Mouse (Mus musculus) forebrain, embryonic 14.5 days (tissue): ENCODE measurements around the gene Fam126a. TPM values are rescaled to one million over a fixed set of nuclear protein-coding genes. Genes with fewer than 3 reads are reported as not detected.

Source experiments
- ATAC-seq: fragments of 200-750 bp; cut with Nextera tagmentation; 2 replicates; pipeline ENCODE4 v1.8.0; 2017; ENCODE audit warnings: mild to moderate bottlenecking, moderate library complexity
- DNase-seq: peaks from one replicate; pipeline ENCODE4 v3.0.0-alpha.2; 2015; ENCODE audit warnings: low spot score
- H3K27ac ChIP-seq: fragments of 300-500 bp; sonication (generic); 2 replicates; pipeline ENCODE4 v1.5.1; 2014; ENCODE audit warnings: low read depth, mild to moderate bottlenecking, control low read depth, low read length, moderate library complexity
- H3K27me3 ChIP-seq: fragments of 300-500 bp; sonication (generic); replicated peaks from 2 replicates; pipeline ENCODE4 v1.6.1; 2014; ENCODE audit warnings: low read length, control low read depth, mixed read lengths; ENCODE audit not compliant: control insufficient read depth, insufficient read depth
- H3K36me3 ChIP-seq: fragments of 300-500 bp; sonication (generic); 2 replicates; pipeline ENCODE4 v1.6.1; 2014; ENCODE audit warnings: low read length, control low read depth; ENCODE audit not compliant: control insufficient read depth, insufficient read depth
- H3K4me1 ChIP-seq: fragments of 300-500 bp; sonication (generic); 2 replicates; pipeline ENCODE4 v1.6.1; 2014; ENCODE audit warnings: antibody characterized with exemption, low read length, control low read depth; ENCODE audit not compliant: control insufficient read depth, insufficient read depth
- H3K4me2 ChIP-seq: fragments of 300-500 bp; sonication (generic); 2 replicates; pipeline ENCODE4 v1.6.1; 2014; ENCODE audit warnings: mild to moderate bottlenecking, control low read depth, low read length
- H3K4me3 ChIP-seq: fragments of 300-500 bp; sonication (generic); 2 replicates; pipeline ENCODE4 v1.5.1; 2014; ENCODE audit warnings: low read depth, low read length, control low read depth
- H3K9ac ChIP-seq: fragments of 300-500 bp; sonication (generic); 2 replicates; pipeline ENCODE4 v1.6.1; 2014; ENCODE audit warnings: mild to moderate bottlenecking, low read length, control low read depth, moderate library complexity
- H3K9me3 ChIP-seq: fragments of 300-500 bp; sonication (generic); replicated peaks from 2 replicates; pipeline ENCODE4 v1.6.1; 2016; ENCODE audit warnings: low read length, control low read depth, mixed read lengths; ENCODE audit not compliant: control insufficient read depth
- WGBS: fragments of 180-500 bp; shearing (Covaris S2); extraction: QIAGEN DNeasy Blood & Tissue Kit; methylation state at CpG from one replicate; pipeline ENCODE4 v1.1.7; 2014; 5-methylcytosine and 5-hydroxymethylcytosine counted together
- polyA plus RNA-seq: library from polyadenylated mRNA; unstranded; fragments of >200 nt; fragmentation: Nextera tagmentation; extraction: Ambion mirVana; gene quantifications from 2 replicates; pipeline ENCODE4 v1.2.1, GENCODE M21; 2014

Fam126a gene
- polyA plus RNA-seq, 1 experiment from 2014 or later: 38.2 TPM

GRCm38 (mm10) chr5:24045998-24046631 lies 15.6 kb upstream of the Fam126a start:
- Histone ChIP-seq H3K27ac (peak overlapping the region; percentile 68; the same call in 1 of the 2 replicates), H3K36me3 (no peaks in the 10 kb centered on the region), H3K4me2 (no peak overlapping the region), H3K27me3 (no peaks in the 10 kb centered on the region), H3K4me1 (peaks cover 5% of the 10 kb centered on the region; the same call in 1 of the 2 replicates), H3K9me3 (no peaks in the 10 kb centered on the region), H3K4me3 (no peak overlapping the region), H3K9ac (no peak overlapping the region)
- WGBS: 26% methylated on average over 4 of the region's 4 CpGs
- DNase-seq (peak; percentile 89), ATAC-seq (peak; percentile 89)

- no peak for ATAC-seq
- Histone ChIP-seq H3K27ac (no peak overlapping the region), H3K27me3 (no peaks in the 10 kb centered on the region), H3K4me1 (peaks cover 5% of the 10 kb centered on the region; the same call in 1 of the 2 replicates), H3K4me3 (no peak overlapping the region), H3K36me3 (no peaks in the 10 kb centered on the region), H3K9ac (no peak overlapping the region), H3K4me2 (no peak overlapping the region), H3K9me3 (no peaks in the 10 kb centered on the region)
- DNase-seq: no peak
- 30% methylated on average over 1 of the region's 1 CpGs for WGBS
These were observed 13.9 kb upstream of the Fam126a start for GRCm38 (mm10) chr5:24044387-24044786.

DNA sequence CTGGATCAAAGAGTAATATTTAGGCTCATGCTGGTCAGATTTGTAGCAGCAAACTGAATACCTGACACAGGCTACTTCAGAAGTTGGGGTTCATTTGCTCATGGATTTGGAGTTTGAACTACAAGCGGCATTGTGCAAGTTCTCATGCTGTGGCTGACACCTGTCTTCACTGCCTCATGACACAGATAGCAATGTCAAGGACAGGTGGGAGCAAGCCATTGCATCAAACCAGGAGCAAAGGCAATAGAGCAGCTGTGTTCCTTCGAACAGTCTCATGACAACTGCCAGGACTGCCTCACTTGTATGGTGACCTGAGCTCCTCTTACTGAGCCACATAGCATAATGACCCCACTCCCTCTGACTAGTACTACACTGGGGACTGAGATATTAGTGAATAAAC lies 12.9 kb upstream of the Fam126a start:
- no peak for DNase-seq
- no peak overlapping the region for H3K4me2 ChIP-seq
- H3K27me3 ChIP-seq: no peaks in the 10 kb centered on the region
- ATAC-seq: no peak
- 96% methylated on average over 2 of the region's 2 CpGs for WGBS
- H3K9ac ChIP-seq: no peak overlapping the region
- no peak overlapping the region for H3K27ac ChIP-seq
- no peaks in the 10 kb centered on the region for H3K36me3 ChIP-seq
- H3K4me1 ChIP-seq: peaks cover 5% of the 10 kb centered on the region; the same call in 1 of the 2 replicates
- no peaks in the 10 kb centered on the region for H3K9me3 ChIP-seq
- H3K4me3 ChIP-seq: no peak overlapping the region

- no peak overlapping the region for H3K4me2 ChIP-seq
- no peak overlapping the region for H3K9ac ChIP-seq
- H3K27me3 ChIP-seq: no peaks in the 10 kb centered on the region
- H3K4me1 ChIP-seq: peaks cover under 1% of the 10 kb centered on the region; the same call in 1 of the 2 replicates
- H3K36me3 ChIP-seq: no peaks in the 10 kb centered on the region
- no peaks in the 10 kb centered on the region for H3K9me3 ChIP-seq
- 84% methylated on average over 4 of the region's 4 CpGs for WGBS
- no peak for ATAC-seq
- H3K27ac ChIP-seq: no peak overlapping the region
- no peak overlapping the region for H3K4me3 ChIP-seq
- no peak for DNase-seq
These were observed 10.9 kb upstream of the Fam126a start for GRCm38 (mm10) chr5:24041341-24041852.

DNA sequence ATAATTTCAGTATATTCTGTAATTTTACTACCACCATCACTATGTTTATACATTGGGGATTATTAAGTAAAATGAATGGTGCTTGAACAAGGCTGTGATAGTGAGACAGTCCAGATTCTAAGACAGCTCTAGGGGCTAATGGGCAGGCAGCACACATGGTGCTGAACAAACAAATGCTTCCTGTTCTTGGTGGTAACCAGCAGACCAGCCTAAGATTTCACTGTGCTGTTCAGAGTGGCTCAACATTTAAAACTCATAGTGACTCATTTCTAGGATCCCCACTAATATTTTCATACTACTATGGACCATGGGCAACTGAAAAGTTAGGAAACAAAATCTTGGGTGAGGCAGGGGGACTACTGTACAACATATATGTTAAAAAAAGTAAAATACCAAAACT lies 10.1 kb upstream of the Fam126a start:
- no peak overlapping the region for H3K4me2 ChIP-seq
- no peak for ATAC-seq
- H3K27me3 ChIP-seq: no peaks in the 10 kb centered on the region
- no peaks in the 10 kb centered on the region for H3K36me3 ChIP-seq
- H3K4me3 ChIP-seq: no peak overlapping the region
- H3K4me1 ChIP-seq: no peaks in the 10 kb centered on the region
- no peaks in the 10 kb centered on the region for H3K9me3 ChIP-seq
- no peak for DNase-seq
- no peak overlapping the region for H3K27ac ChIP-seq
- no peak overlapping the region for H3K9ac ChIP-seq

DNA sequence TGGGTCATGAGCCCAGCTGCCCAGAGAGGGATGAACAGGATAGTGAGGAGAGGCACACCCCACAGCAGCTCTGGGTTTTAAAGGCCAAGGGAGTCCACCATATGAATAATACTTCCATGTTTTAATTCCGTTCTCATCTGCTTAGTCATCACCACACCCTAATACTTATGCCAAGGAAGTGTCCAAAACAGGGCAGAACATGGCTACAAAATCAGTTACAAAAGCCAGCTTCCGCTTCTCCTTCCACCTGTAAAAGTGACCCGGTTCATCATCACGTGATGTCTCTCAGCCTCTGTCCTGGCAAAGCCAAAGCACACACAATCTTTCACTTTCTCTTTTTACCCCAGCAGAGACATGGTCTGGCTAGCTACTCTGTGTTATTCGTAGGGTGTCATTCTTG lies 8.9 kb upstream of the Fam126a start:
- 85% methylated on average over 5 of the region's 5 CpGs for WGBS
- no peak overlapping the region for H3K27ac ChIP-seq

DNA sequence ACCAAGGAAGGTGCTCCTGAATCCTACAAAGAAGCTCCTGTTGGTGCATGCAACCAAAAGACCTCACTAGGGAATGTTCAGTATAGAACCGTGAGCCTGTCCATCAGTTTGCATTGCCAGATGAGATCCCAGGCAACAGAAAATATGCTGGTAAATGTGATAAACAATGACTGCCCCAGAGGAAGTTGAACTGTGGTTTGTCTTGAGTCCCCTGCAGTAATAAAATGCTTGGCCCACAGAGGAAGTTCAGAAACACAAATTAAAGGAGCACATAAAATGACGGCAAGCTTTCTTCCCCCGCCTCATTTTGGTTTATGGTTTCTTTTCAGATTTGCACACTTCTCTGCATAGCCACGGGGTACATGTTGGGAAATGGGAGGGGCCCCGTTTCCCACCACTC lies 8.3 kb upstream of the Fam126a start:
- ATAC-seq: no peak
- no peak overlapping the region for H3K4me3 ChIP-seq
- WGBS: 73% methylated on average over 5 of the region's 5 CpGs

More for the DNA sequence above, 8.9 kb upstream of the Fam126a start:
- ATAC-seq (no peak), DNase-seq (no peak)
- H3K9ac ChIP-seq: no peak overlapping the region
- no peak overlapping the region for H3K4me2 ChIP-seq
- no peaks in the 10 kb centered on the region for H3K36me3 ChIP-seq
- H3K4me3 ChIP-seq: no peak overlapping the region
- H3K4me1 ChIP-seq: no peaks in the 10 kb centered on the region
- H3K27me3 ChIP-seq: no peaks in the 10 kb centered on the region
- no peaks in the 10 kb centered on the region for H3K9me3 ChIP-seq

DNA sequence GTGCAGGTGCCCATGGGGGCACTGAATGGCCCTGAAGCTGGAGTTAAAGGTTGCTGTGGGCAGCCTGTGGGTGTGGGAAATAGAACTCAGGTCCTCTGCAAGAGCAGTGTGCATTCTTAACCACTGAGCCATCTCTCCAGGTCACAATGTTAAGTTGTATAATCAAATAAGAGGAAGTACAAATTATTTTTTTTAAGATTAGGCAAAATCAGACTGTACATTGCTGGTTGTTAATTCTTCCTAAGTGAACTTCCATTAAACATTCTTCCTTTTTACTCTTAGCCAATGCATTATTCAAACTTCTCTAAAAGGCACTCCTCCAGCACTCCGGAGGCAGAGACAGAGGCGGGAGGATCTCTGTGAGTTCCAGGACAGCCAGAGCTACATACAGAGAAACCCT lies 7.7 kb upstream of the Fam126a start:
- ATAC-seq (no peak), DNase-seq (no peak)
- Histone ChIP-seq H3K27ac (no peak overlapping the region), H3K4me2 (no peak overlapping the region), H3K4me1 (no peaks in the 10 kb centered on the region), H3K27me3 (no peaks in the 10 kb centered on the region), H3K9me3 (no peaks in the 10 kb centered on the region), H3K9ac (no peak overlapping the region), H3K4me3 (no peak overlapping the region), H3K36me3 (no peaks in the 10 kb centered on the region)
- 86% methylated on average over 2 of the region's 2 CpGs for WGBS

More for the DNA sequence above, 8.3 kb upstream of the Fam126a start:
- Histone ChIP-seq H3K27me3 (no peaks in the 10 kb centered on the region), H3K4me1 (no peaks in the 10 kb centered on the region), H3K9me3 (no peaks in the 10 kb centered on the region), H3K36me3 (no peaks in the 10 kb centered on the region), H3K4me2 (no peak overlapping the region), H3K9ac (no peak overlapping the region), H3K27ac (no peak overlapping the region)
- no peak for DNase-seq

DNA sequence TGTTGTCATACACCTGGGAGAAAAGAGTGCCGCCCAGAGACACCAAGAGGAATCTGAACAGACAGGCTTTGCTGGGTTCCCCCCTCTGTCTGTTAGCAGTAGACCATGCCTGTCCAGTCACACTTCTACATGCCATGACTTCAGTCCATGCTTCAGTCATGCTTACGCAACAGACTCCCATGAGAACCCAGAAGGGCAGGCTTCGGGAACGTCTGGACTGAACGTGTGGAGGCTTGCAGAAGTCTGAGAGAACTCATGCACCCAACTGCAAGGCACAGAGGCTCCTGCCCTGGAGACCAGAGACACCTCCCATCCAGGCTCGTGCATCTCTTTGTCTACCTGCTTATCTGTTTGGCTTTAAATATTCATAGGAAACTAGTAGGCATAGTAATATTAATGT lies 6.2 kb upstream of the Fam126a start:
- 88% methylated on average over 6 of the region's 6 CpGs for WGBS
- Histone ChIP-seq H3K4me1 (no peaks in the 10 kb centered on the region), H3K36me3 (no peaks in the 10 kb centered on the region), H3K4me3 (no peak overlapping the region), H3K27me3 (no peaks in the 10 kb centered on the region), H3K27ac (no peak overlapping the region), H3K9ac (no peak overlapping the region), H3K9me3 (no peaks in the 10 kb centered on the region), H3K4me2 (no peak overlapping the region)
- ATAC-seq (no peak), DNase-seq (no peak)
